Mouse (Mus musculus) intestine, postnatal 0 days (tissue): ENCODE measurements at regions not wholly inside any gene's neighbourhood (a gene's known extent, or its start where the extent isn't known, plus 50 kb on each side); places are given as distances from the start of the nearest gene placed in this dataset.

ENCODE experiments used
- ATAC-seq: fragments of 200-750 bp; cut with Nextera tagmentation; 2 replicates; pipeline ENCODE4 v1.8.0; 2017; ENCODE audit warnings: mild to moderate bottlenecking, moderate TSS enrichment, moderate library complexity
- H3K27ac ChIP-seq: fragments of 300-500 bp; sonication (generic); 2 replicates; pipeline ENCODE4 v1.5.1; 2014; ENCODE audit warnings: mild to moderate bottlenecking, low read depth, low read length, moderate library complexity
- H3K27me3 ChIP-seq: fragments of 300-500 bp; sonication (generic); replicated peaks from 2 replicates; pipeline ENCODE4 v1.6.1; 2014; ENCODE audit warnings: low read length, mixed read lengths; ENCODE audit not compliant: control insufficient read depth, insufficient read depth
- H3K36me3 ChIP-seq: fragments of 300-500 bp; sonication (generic); 2 replicates; pipeline ENCODE4 v1.6.1; 2014; ENCODE audit warnings: mild to moderate bottlenecking, moderate library complexity; ENCODE audit not compliant: control insufficient read depth, insufficient read depth
- H3K4me1 ChIP-seq: fragments of 300-500 bp; sonication (generic); replicated peaks from 2 replicates; pipeline ENCODE4 v1.6.1; 2014; ENCODE audit warnings: antibody characterized with exemption, low read length, mixed read lengths; ENCODE audit not compliant: control insufficient read depth, insufficient read depth
- H3K4me2 ChIP-seq: fragments of 300-500 bp; sonication (generic); replicated peaks from 2 replicates; pipeline ENCODE4 v1.6.1; 2014; ENCODE audit warnings: low read depth, mild to moderate bottlenecking, moderate library complexity
- H3K4me3 ChIP-seq: fragments of 300-500 bp; sonication (generic); 2 replicates; pipeline ENCODE4 v1.5.1; 2014; ENCODE audit warnings: low read depth, low read length
- H3K9ac ChIP-seq: fragments of 300-500 bp; sonication (generic); 2 replicates; pipeline ENCODE4 v1.6.1; 2014; ENCODE audit warnings: mild to moderate bottlenecking, low read depth, low read length
- H3K9me3 ChIP-seq: fragments of 300-500 bp; sonication (generic); 2 replicates; pipeline ENCODE4 v1.6.1; 2016; ENCODE audit warnings: mixed run types; ENCODE audit not compliant: control insufficient read depth
- CTCF ChIP-seq: sonication (generic); IDR thresholded peaks from 2 replicates; pipeline ENCODE4 v1.5.1; 2016; ENCODE audit warnings: low read depth, mild to moderate bottlenecking, control low read depth, antibody characterized with exemption, moderate library complexity
- WGBS: fragments of 180-500 bp; shearing (Covaris S2); extraction: QIAGEN DNeasy Blood & Tissue Kit; methylation state at CpG from one replicate; pipeline ENCODE4 v1.1.7; 2014; 5-methylcytosine and 5-hydroxymethylcytosine counted together

- no peak for TF ChIP-seq CTCF
- WGBS = 86% methylated on average over 9 of the region's 9 CpGs
- Histone ChIP-seq H3K9me3 (no peaks in the 10 kb centered on the region), H3K36me3 (no peaks in the 10 kb centered on the region), H3K27ac (no peak overlapping the region), H3K9ac (no peak overlapping the region), H3K4me3 (no peak overlapping the region), H3K4me1 (no peaks in the 10 kb centered on the region), H3K27me3 (no peaks in the 10 kb centered on the region), H3K4me2 (no peak overlapping the region)
- ATAC-seq = no peak
Observed at GRCm38 (mm10) chr8:92732229-92732628, 58.1 kb downstream of the Irx6 start.

GRCm38 (mm10) chr8:92735646-92736045 is 61.6 kb downstream of the Irx6 start:
- Histone ChIP-seq H3K27ac (no peak overlapping the region), H3K4me2 (no peak overlapping the region), H3K9ac (no peak overlapping the region), H3K9me3 (no peaks in the 10 kb centered on the region), H3K27me3 (no peaks in the 10 kb centered on the region), H3K4me3 (no peak overlapping the region), H3K4me1 (no peaks in the 10 kb centered on the region), H3K36me3 (no peaks in the 10 kb centered on the region)
- 90% methylated on average over 9 of the region's 9 CpGs for WGBS
- TF ChIP-seq CTCF = no peak
- no peak for ATAC-seq

DNA sequence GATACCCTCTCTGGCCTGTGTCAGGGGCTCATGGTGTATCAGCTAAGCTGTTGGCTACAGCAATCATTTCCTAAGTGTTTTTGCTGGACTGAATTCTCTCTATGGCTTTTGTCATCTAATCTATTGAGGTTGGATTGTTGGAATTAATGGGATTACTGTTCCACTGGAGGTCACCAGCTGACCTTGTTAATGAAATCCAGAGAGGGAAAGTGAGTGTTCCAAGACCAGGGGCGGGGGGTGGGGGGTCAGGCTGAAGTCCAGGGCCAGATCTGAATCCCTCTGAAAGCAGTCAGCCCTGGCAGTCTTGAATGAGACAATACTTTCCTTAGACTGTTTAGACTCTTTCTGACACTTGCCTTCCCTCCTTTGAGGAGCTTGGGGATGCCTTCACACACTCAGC is 64.0 kb downstream of the Irx6 start:
- H3K36me3 ChIP-seq = no peaks in the 10 kb centered on the region
- H3K4me3 ChIP-seq = no peak overlapping the region
- no peaks in the 10 kb centered on the region for H3K27me3 ChIP-seq
- no peak for ATAC-seq
- H3K9me3 ChIP-seq = no peaks in the 10 kb centered on the region
- H3K27ac ChIP-seq = no peak overlapping the region
- H3K9ac ChIP-seq = no peak overlapping the region
- no peaks in the 10 kb centered on the region for H3K4me1 ChIP-seq
- 54% methylated on average over 1 of the region's 1 CpGs for WGBS
- no peak overlapping the region for H3K4me2 ChIP-seq
- no peak for TF ChIP-seq CTCF

- 80% methylated on average over 9 of the region's 9 CpGs for whole genome bisulfite sequencing
- Histone ChIP-seq H3K27ac (no peak overlapping the region), H3K4me3 (no peak overlapping the region), H3K9me3 (no peaks in the 10 kb centered on the region), H3K4me2 (no peak overlapping the region), H3K4me1 (no peaks in the 10 kb centered on the region), H3K27me3 (no peaks in the 10 kb centered on the region), H3K36me3 (no peaks in the 10 kb centered on the region), H3K9ac (no peak overlapping the region)
- ATAC-seq = no peak
- no peak for TF ChIP-seq CTCF
Observed at GRCm38 (mm10) chr8:92740286-92740808, 66.3 kb downstream of the Irx6 start.

GRCm38 (mm10) chr8:92741836-92742235 is 67.7 kb downstream of the Irx6 start:
- H3K9ac ChIP-seq = no peak overlapping the region
- no peak overlapping the region for H3K27ac ChIP-seq
- no peak overlapping the region for H3K4me2 ChIP-seq
- no peak for TF ChIP-seq CTCF
- ATAC-seq = no peak
- no peak overlapping the region for H3K4me3 ChIP-seq
- H3K9me3 ChIP-seq = no peaks in the 10 kb centered on the region
- H3K27me3 ChIP-seq = no peaks in the 10 kb centered on the region
- no peaks in the 10 kb centered on the region for H3K4me1 ChIP-seq
- WGBS = 93% methylated on average over 3 of the region's 3 CpGs
- H3K36me3 ChIP-seq = no peaks in the 10 kb centered on the region

DNA sequence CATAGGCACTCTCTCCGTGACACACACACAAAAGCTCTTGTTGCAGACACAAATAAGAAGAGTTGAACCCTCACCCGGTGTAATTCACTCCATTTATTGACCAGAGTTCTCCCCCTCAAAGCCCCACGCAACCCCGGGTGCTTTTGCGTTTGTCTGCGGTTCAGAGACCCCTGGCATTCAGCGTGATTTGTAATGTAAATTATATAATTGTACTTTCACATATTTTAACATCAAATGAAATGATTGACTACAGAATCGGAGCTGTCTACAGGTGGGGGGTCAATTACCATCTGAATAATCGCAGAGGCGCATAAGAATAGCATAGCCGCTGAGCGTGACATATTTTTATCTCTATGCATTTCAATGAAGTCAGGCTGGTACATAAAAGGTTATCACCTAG is 69.0 kb downstream of the Irx6 start:
- ATAC-seq = no peak
- H3K9ac ChIP-seq = no peak overlapping the region
- H3K27me3 ChIP-seq = no peaks in the 10 kb centered on the region
- WGBS = 68% methylated on average over 12 of the region's 12 CpGs
- no peak for TF ChIP-seq CTCF
- no peaks in the 10 kb centered on the region for H3K36me3 ChIP-seq
- H3K27ac ChIP-seq = no peak overlapping the region
- no peaks in the 10 kb centered on the region for H3K4me1 ChIP-seq
- no peak overlapping the region for H3K4me3 ChIP-seq
- H3K9me3 ChIP-seq = no peaks in the 10 kb centered on the region
- H3K4me2 ChIP-seq = no peak overlapping the region

GRCm38 (mm10) chr8:92747086-92747485 is 73.0 kb downstream of the Irx6 start:
- H3K36me3 ChIP-seq = no peaks in the 10 kb centered on the region
- ATAC-seq = no peak
- H3K4me1 ChIP-seq = no peaks in the 10 kb centered on the region
- no peaks in the 10 kb centered on the region for H3K9me3 ChIP-seq
- H3K27ac ChIP-seq = no peak overlapping the region
- WGBS = 66% methylated on average over 7 of the region's 7 CpGs
- TF ChIP-seq CTCF = no peak
- no peak overlapping the region for H3K4me2 ChIP-seq
- no peak overlapping the region for H3K9ac ChIP-seq
- H3K27me3 ChIP-seq = no peaks in the 10 kb centered on the region
- H3K4me3 ChIP-seq = no peak overlapping the region
